Mouse (Mus musculus) G1E (cell line): ENCODE measurements around the gene Lrrc8a. TPM values are rescaled to one million over a fixed set of nuclear protein-coding genes. Genes with fewer than 3 reads are reported as not detected.

ENCODE experiments used
- ATAC-seq: 2 replicates; pipeline ENCODE4 v1.8.0; 2016; ENCODE audit warnings: mild to moderate bottlenecking; ENCODE audit not compliant: insufficient number of reproducible peaks, poor library complexity, low FRiP score, severe bottlenecking; ENCODE audit errors: extremely low read depth
- DNase-seq: peaks from one replicate; pipeline ENCODE4 v3.0.0; 2012; ENCODE audit warnings: low spot score
- H3K27me3 ChIP-seq: 2 replicates; pipeline ENCODE4 v1.6.1; 2012; ENCODE audit warnings: mild to moderate bottlenecking, low read length, inconsistent platforms; ENCODE audit not compliant: insufficient read depth
- H3K36me3 ChIP-seq: replicated peaks from 2 replicates; pipeline ENCODE3; 2012; ENCODE audit warnings: mild to moderate bottlenecking, inconsistent platforms
- H3K4me1 ChIP-seq: 2 replicates; pipeline ENCODE4 v1.6.1; 2012; ENCODE audit warnings: low read depth, low read length, inconsistent platforms, mixed read lengths; ENCODE audit not compliant: insufficient read depth
- H3K4me3 ChIP-seq: 2 replicates; pipeline ENCODE4 v1.5.1; 2012; ENCODE audit warnings: low read depth, mild to moderate bottlenecking, inconsistent platforms, low read length, moderate library complexity, mixed read lengths
- H3K9me3 ChIP-seq: replicated peaks from 2 replicates; pipeline ENCODE4 v1.6.1; 2012; ENCODE audit warnings: inconsistent platforms
- CTCF ChIP-seq: IDR thresholded peaks from 2 replicates; pipeline ENCODE4 v1.5.1; 2012; ENCODE audit warnings: low read depth, low read length, inconsistent platforms, mixed read lengths
- GATA1 ChIP-seq: IDR thresholded peaks from 2 replicates; pipeline ENCODE4 v1.6.1; 2012; ENCODE audit warnings: borderline replicate concordance, low read length, inconsistent platforms, mixed read lengths
- GATA2 ChIP-seq: IDR thresholded peaks from 2 replicates; pipeline ENCODE4 v1.6.1; 2012; ENCODE audit warnings: low read depth, low read length, inconsistent platforms, borderline replicate concordance
- POLR2AphosphoS5 ChIP-seq: IDR thresholded peaks from 2 replicates; pipeline ENCODE4 v1.6.1; 2012; ENCODE audit warnings: low read depth, low read length, inconsistent platforms; ENCODE audit not compliant: insufficient replicate concordance
- TAL1 ChIP-seq: conservative IDR thresholded peaks from 2 replicates; pipeline ENCODE4 v1.6.1; 2012; ENCODE audit warnings: low read depth, low read length, inconsistent platforms, mixed read lengths
- polyA plus RNA-seq: library from polyadenylated mRNA; stranded (reverse); fragments of >175 nt; gene quantifications from 2 replicates; pipeline ENCODE4 v1.2.3, GENCODE M21; 2012
- total RNA-seq, 2 experiments: library from RNA; stranded (forward) in 1 of 2; stranded (reverse) in 1 of 2; fragments of 200-1000 nt in 1 of 2; fragments of >200 nt in 1 of 2; fragmentation: Nextera tagmentation in 1 of 2; gene quantifications; 2 replicates each; pipeline ENCODE4 v1.2.3; 2014 to 2017

Lrrc8a gene
- total and polyA plus RNA-seq, 3 experiments, result 5.0 to 22.4 (median 6.7) TPM

GRCm38 (mm10) chr2:30259131-30260064, 21.9 kb downstream of the Lrrc8a start:
- Histone ChIP-seq H3K4me1 (peaks cover 44% of the 10 kb centered on the region), H3K9me3 (no peaks in the 10 kb centered on the region), H3K27me3 (no peaks in the 10 kb centered on the region), H3K36me3 (peaks cover 99% of the 10 kb centered on the region), H3K4me3 (no peak overlapping the region)
- ATAC-seq (no peak), DNase-seq (no peak)
- TF ChIP-seq GATA2 (no peak), TAL1 (no peak), CTCF (no peak), GATA1 (no peak), POLR2AphosphoS5 (no peak)

- Histone ChIP-seq H3K27me3 (no peaks in the 10 kb centered on the region), H3K36me3 (peaks cover 95% of the 10 kb centered on the region), H3K4me1 (peaks cover 62% of the 10 kb centered on the region), H3K9me3 (no peaks in the 10 kb centered on the region), H3K4me3 (no peak overlapping the region)
- no peak for DNase-seq
- no peak for TF ChIP-seq GATA1
- TF ChIP-seq TAL1, result no peak
- TF ChIP-seq GATA2, result no peak
- no peak for TF ChIP-seq POLR2AphosphoS5
- TF ChIP-seq CTCF, result no peak
- ATAC-seq, result no peak
Measured at GRCm38 (mm10) chr2:30261064-30261736, 23.7 kb downstream of the Lrrc8a start.

- no peak for TF ChIP-seq GATA2
- no peak for TF ChIP-seq POLR2AphosphoS5
- no peak for TF ChIP-seq CTCF
- no peak for TF ChIP-seq GATA1
- TF ChIP-seq TAL1, result no peak
- ATAC-seq (no peak), DNase-seq (no peak)
- Histone ChIP-seq H3K4me3 (no peak overlapping the region), H3K9me3 (no peaks in the 10 kb centered on the region), H3K36me3 (peaks cover 85% of the 10 kb centered on the region), H3K27me3 (no peaks in the 10 kb centered on the region), H3K4me1 (peaks cover 68% of the 10 kb centered on the region)
Measured at GRCm38 (mm10) chr2:30261921-30262839, 24.7 kb downstream of the Lrrc8a start.

GRCm38 (mm10) chr2:30262840-30263441, 25.4 kb downstream of the Lrrc8a start:
- peaks cover 67% of the 10 kb centered on the region for H3K4me1 ChIP-seq

GRCm38 (mm10) chr2:30263811-30264210, 26.3 kb downstream of the Lrrc8a start:
- no peak for TF ChIP-seq POLR2AphosphoS5
- TF ChIP-seq GATA1, result no peak
- TF ChIP-seq TAL1, result no peak
- no peak for TF ChIP-seq GATA2
- no peak for TF ChIP-seq CTCF
- no peaks in the 10 kb centered on the region for H3K9me3 ChIP-seq
- DNase-seq (no peak), ATAC-seq (no peak)
- H3K36me3 ChIP-seq, result peaks cover 69% of the 10 kb centered on the region
- H3K4me3 ChIP-seq, result no peak overlapping the region
- H3K27me3 ChIP-seq, result no peaks in the 10 kb centered on the region
- peaks cover 66% of the 10 kb centered on the region for H3K4me1 ChIP-seq

More at GRCm38 (mm10) chr2:30262840-30263441, 25.4 kb downstream of the Lrrc8a start:
- H3K9me3 ChIP-seq, result no peaks in the 10 kb centered on the region
- no peak overlapping the region for H3K4me3 ChIP-seq
- peaks cover 78% of the 10 kb centered on the region for H3K36me3 ChIP-seq
- no peak for DNase-seq
- TF ChIP-seq GATA1, result no peak
- no peak for TF ChIP-seq GATA2
- no peak for TF ChIP-seq CTCF
- no peak for TF ChIP-seq TAL1
- no peak for ATAC-seq
- no peaks in the 10 kb centered on the region for H3K27me3 ChIP-seq
